Mouse (Mus musculus): ENCODE data around the gene Ankrd66. TPM values are rescaled to one million over a fixed set of nuclear protein-coding genes. Genes with fewer than 3 reads are reported as not detected.
"Not testable (repeated sequence)": the region's sequence is repeated elsewhere in the genome, so short reads cannot be mapped to it uniquely, and the experiment has no call there.

Gene Ankrd66
- total RNA-seq, 2 experiments from 2014 or later: not detected

GRCm38 (mm10) chr17:43563192-43563987, 20.0 kb upstream of the Ankrd66 start:
- intact Hi-C loops (cut with DNase I): no loop called here
- DNase-seq: no peak
- H3K4me3 ChIP-seq: no peak overlapping the region
- H3K27ac ChIP-seq: no peak overlapping the region
- TF ChIP-seq CTCF (IDR thresholded peaks at IDR 0.05): no peak

GRCm38 (mm10) chr17:43558678-43559077, 15.2 kb upstream of the Ankrd66 start:
- Histone ChIP-seq H3K27ac (0 out of 2 replicates have a peak overlapping the region, but pooled peaks have one; percentile 82), H3K4me3 (no peak overlapping the region)
- DNase-seq: no peak
- intact Hi-C loops (cut with DNase I): no loop called here
- no peak for TF ChIP-seq CTCF (IDR thresholded peaks at IDR 0.05)

GRCm38 (mm10) chr17:43557541-43558090, 14.2 kb upstream of the Ankrd66 start:
- H3K27ac ChIP-seq: peak overlapping the region; percentile 82
- intact Hi-C loops (cut with DNase I): no loop called here
- H3K4me3 ChIP-seq: 0 out of 2 replicates have a peak overlapping the region, but pooled peaks have one; percentile 22
- peak; percentile 89 for DNase-seq
- no peak for TF ChIP-seq CTCF (IDR thresholded peaks at IDR 0.05)

GRCm38 (mm10) chr17:43557104-43557503, 13.7 kb upstream of the Ankrd66 start:
- intact Hi-C loops (cut with DNase I): no loop called here
- TF ChIP-seq CTCF (IDR thresholded peaks at IDR 0.05): no peak
- DNase-seq: no peak
- no peak overlapping the region for H3K4me3 ChIP-seq
- H3K27ac ChIP-seq: peak overlapping the region; percentile 82

GRCm38 (mm10) chr17:43554516-43555403, 11.3 kb upstream of the Ankrd66 start:
- DNase-seq: no peak
- TF ChIP-seq CTCF (IDR thresholded peaks at IDR 0.05): no peak
- intact Hi-C loops (cut with DNase I): no loop called here
- Histone ChIP-seq H3K27ac (no peak overlapping the region), H3K4me3 (no peak overlapping the region)

- no peak overlapping the region for H3K27ac ChIP-seq
- intact Hi-C loops (cut with DNase I): no loop called here
- no peak for DNase-seq
- TF ChIP-seq CTCF (IDR thresholded peaks at IDR 0.05): no peak
- H3K4me3 ChIP-seq: no peak overlapping the region
Observed at GRCm38 (mm10) chr17:43551122-43551630, 7.7 kb upstream of the Ankrd66 start.

- Histone ChIP-seq H3K4me3 (no peak overlapping the region), H3K27ac (no peak overlapping the region)
- intact Hi-C loops (cut with DNase I): no loop called here
- DNase-seq: no peak
- TF ChIP-seq CTCF (IDR thresholded peaks at IDR 0.05): no peak
Observed at GRCm38 (mm10) chr17:43544040-43544439, 601 bp upstream of the Ankrd66 start.

- Histone ChIP-seq H3K27ac (no peak overlapping the region), H3K4me3 (no peak overlapping the region)
- TF ChIP-seq CTCF (IDR thresholded peaks at IDR 0.05): no peak
- DNase-seq: no peak
- intact Hi-C loops (cut with DNase I): no loop called here
Observed at GRCm38 (mm10) chr17:43538767-43539166, 4.7 kb downstream of the Ankrd66 start.

- DNase-seq; intact Hi-C loops (cut with DNase I); H3K4me3 ChIP-seq; H3K27ac ChIP-seq: not testable (repeated sequence)
Observed at GRCm38 (mm10) chr17:43536841-43537240, 6.6 kb downstream of the Ankrd66 start.

GRCm38 (mm10) chr17:43534362-43535222, 8.8 kb downstream of the Ankrd66 start:
- H3K4me3 ChIP-seq: peak overlapping the region; percentile 58
- DNase-seq: peak; percentile 61
- 0 out of 2 replicates have a peak overlapping the region, but pooled peaks have one; percentile 20 for H3K27ac ChIP-seq
- TF ChIP-seq CTCF (IDR thresholded peaks at IDR 0.05): no peak
- intact Hi-C loops (cut with DNase I): no loop called here

- Histone ChIP-seq H3K4me3 (no peak overlapping the region), H3K27ac (no peak overlapping the region)
- no peak for TF ChIP-seq CTCF (IDR thresholded peaks at IDR 0.05)
- intact Hi-C loops (cut with DNase I): no loop called here
- no peak for DNase-seq
Observed at GRCm38 (mm10) chr17:43531192-43531591, 12.2 kb downstream of the Ankrd66 start.

GRCm38 (mm10) chr17:43530507-43530906, 12.9 kb downstream of the Ankrd66 start:
- Histone ChIP-seq H3K4me3 (no peak overlapping the region), H3K27ac (no peak overlapping the region)
- intact Hi-C loops (cut with DNase I): no loop called here
- no peak for DNase-seq
- no peak for TF ChIP-seq CTCF (IDR thresholded peaks at IDR 0.05)
